Mouse (Mus musculus) thymus, adult 2 months (tissue): Measurements from ENCODE around the gene Jak2.

Source experiments
- CTCF ChIP-seq: fragments of 200-500 bp; IDR thresholded peaks from 2 replicates; pipeline ENCODE4 v1.5.1; 2012; ENCODE audit warnings: mild to moderate bottlenecking, control low read depth, low read length, moderate library complexity, borderline replicate concordance; ENCODE audit not compliant: control insufficient read depth, poor library complexity, insufficient read depth; ENCODE audit errors: extremely low read depth
- POLR2A ChIP-seq: fragments of 200-500 bp; IDR thresholded peaks from 2 replicates; pipeline ENCODE4 v1.6.1; 2012; ENCODE audit warnings: mild to moderate bottlenecking, low read length, control low read depth, moderate library complexity; ENCODE audit not compliant: control insufficient read depth, poor library complexity, insufficient read depth; ENCODE audit errors: extremely low read depth

DNA sequence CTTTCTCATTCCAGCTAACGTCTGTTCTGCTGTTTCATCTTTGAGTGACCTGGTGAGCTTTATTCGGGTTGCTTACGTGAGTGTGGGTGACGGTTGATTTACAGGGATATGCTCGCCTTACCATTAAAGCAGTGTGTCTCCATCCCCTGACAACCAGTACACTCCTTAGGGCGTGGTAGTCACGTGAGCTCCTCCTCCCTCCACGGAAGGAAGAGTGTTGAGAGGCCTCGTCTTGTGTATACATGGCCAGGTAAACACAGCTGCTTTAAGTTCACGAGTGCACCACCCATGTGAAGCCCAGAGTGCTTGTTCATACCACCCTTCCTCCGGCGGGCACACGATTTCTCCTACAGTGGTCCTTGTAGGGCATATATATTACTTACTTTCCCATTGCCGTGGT, 39.9 kb downstream of the Jak2 start:
- TF ChIP-seq POLR2A: no peak
- no peak for TF ChIP-seq CTCF
